Mouse (Mus musculus) hindbrain, embryonic 10.5 days (tissue): ENCODE measurements around the gene Brk1. TPM values are rescaled to one million over a fixed set of nuclear protein-coding genes. Genes with fewer than 3 reads are reported as not detected.
A peak's percentile ranks its signal among the peaks of the same experiment; 100 is the strongest.

Experiments
- DNase-seq: peaks from one replicate; pipeline ENCODE4 v3.0.0-alpha.2; 2017; ENCODE audit warnings: low spot score
- H3K27ac ChIP-seq: fragments of 300-500 bp; sonication (generic); 2 replicates; pipeline ENCODE4 v1.5.1; 2016; ENCODE audit warnings: mild to moderate bottlenecking, moderate library complexity
- H3K27me3 ChIP-seq: fragments of 300-500 bp; sonication (generic); 2 replicates; pipeline ENCODE4 v1.6.1; 2016; ENCODE audit warnings: mild to moderate bottlenecking; ENCODE audit not compliant: poor library complexity, insufficient read depth, severe bottlenecking
- H3K36me3 ChIP-seq: fragments of 300-500 bp; sonication (generic); 2 replicates; pipeline ENCODE4 v1.6.1; 2016; ENCODE audit warnings: mild to moderate bottlenecking, moderate library complexity
- H3K4me1 ChIP-seq: fragments of 300-500 bp; sonication (generic); replicated peaks from 2 replicates; pipeline ENCODE4 v1.6.1; 2016; ENCODE audit warnings: mild to moderate bottlenecking
- H3K4me3 ChIP-seq: fragments of 300-500 bp; sonication (generic); 2 replicates; pipeline ENCODE4 v1.5.1; 2016; ENCODE audit warnings: mild to moderate bottlenecking, moderate library complexity
- H3K9me3 ChIP-seq: fragments of 300-500 bp; sonication (generic); 2 replicates; pipeline ENCODE4 v1.6.1; 2016; ENCODE audit warnings: mild to moderate bottlenecking, moderate library complexity
- WGBS: fragments of 180-500 bp; shearing (Covaris S2); methylation state at CpG from one replicate; pipeline ENCODE4 v1.1.7; 2016; 5-methylcytosine and 5-hydroxymethylcytosine counted together
- polyA plus RNA-seq: library from polyadenylated mRNA; unstranded; fragments of >200 nt; fragmentation: Nextera tagmentation; extraction: Ambion mirVana; gene quantifications from 2 replicates; pipeline ENCODE4 v1.2.1, GENCODE M21; 2016

Brk1 gene
- polyA plus RNA-seq, 1 experiment from 2014 or later: 225 TPM

GRCm38 (mm10) chr6:113603993-113604392, 579 bp upstream of the Brk1 start:
- peak overlapping the region; percentile 94 for H3K27ac ChIP-seq
- 49% methylated on average over 12 of the region's 12 CpGs for WGBS
- no peaks in the 10 kb centered on the region for H3K27me3 ChIP-seq
- H3K9me3 ChIP-seq: no peaks in the 10 kb centered on the region
- H3K4me1 ChIP-seq: peaks cover 33% of the 10 kb centered on the region
- DNase-seq: no peak
- peaks cover 19% of the 10 kb centered on the region for H3K36me3 ChIP-seq
- peak overlapping the region; percentile 96 for H3K4me3 ChIP-seq

- H3K27ac ChIP-seq: peak overlapping the region; percentile 94
- no peaks in the 10 kb centered on the region for H3K9me3 ChIP-seq
- peak overlapping the region; percentile 96 for H3K4me3 ChIP-seq
- H3K4me1 ChIP-seq: peaks cover 31% of the 10 kb centered on the region
- no peaks in the 10 kb centered on the region for H3K27me3 ChIP-seq
- DNase-seq: no peak
- H3K36me3 ChIP-seq: peaks cover 29% of the 10 kb centered on the region
- WGBS: 6% methylated on average over 10 of the region's 10 CpGs
These were observed 613 bp downstream of the Brk1 start for GRCm38 (mm10) chr6:113605224-113605545.

GRCm38 (mm10) chr6:113608871-113609270, 4.3 kb downstream of the Brk1 start:
- 92% methylated on average over 6 of the region's 6 CpGs for WGBS
- Histone ChIP-seq H3K4me3 (no peak overlapping the region), H3K9me3 (peaks cover 4% of the 10 kb centered on the region; the same call in 1 of the 2 replicates), H3K36me3 (peaks cover 65% of the 10 kb centered on the region), H3K27ac (no peak overlapping the region), H3K27me3 (no peaks in the 10 kb centered on the region), H3K4me1 (peaks cover 25% of the 10 kb centered on the region)
- no peak for DNase-seq

GRCm38 (mm10) chr6:113609293-113609692, 4.7 kb downstream of the Brk1 start:
- Histone ChIP-seq H3K4me3 (no peak overlapping the region), H3K27me3 (no peaks in the 10 kb centered on the region), H3K9me3 (peaks cover 7% of the 10 kb centered on the region; the same call in 1 of the 2 replicates), H3K36me3 (peaks cover 70% of the 10 kb centered on the region), H3K27ac (no peak overlapping the region), H3K4me1 (peaks cover 23% of the 10 kb centered on the region)
- no peak for DNase-seq
- WGBS: 96% methylated on average over 7 of the region's 7 CpGs

- Histone ChIP-seq H3K27me3 (no peaks in the 10 kb centered on the region), H3K27ac (no peak overlapping the region), H3K4me1 (no peaks in the 10 kb centered on the region), H3K9me3 (peaks cover 7% of the 10 kb centered on the region; the same call in 1 of the 2 replicates), H3K4me3 (no peak overlapping the region), H3K36me3 (peaks cover 88% of the 10 kb centered on the region)
- DNase-seq: no peak
- WGBS: 89% methylated on average over 8 of the region's 8 CpGs
These were observed 7.8 kb downstream of the Brk1 start for GRCm38 (mm10) chr6:113612258-113612969.

GRCm38 (mm10) chr6:113614152-113614551, 9.6 kb downstream of the Brk1 start:
- no peak overlapping the region for H3K4me3 ChIP-seq
- H3K36me3 ChIP-seq: peaks cover 92% of the 10 kb centered on the region
- no peaks in the 10 kb centered on the region for H3K4me1 ChIP-seq
- WGBS: 95% methylated on average over 7 of the region's 7 CpGs
- no peak overlapping the region for H3K27ac ChIP-seq
- H3K27me3 ChIP-seq: no peaks in the 10 kb centered on the region
- DNase-seq: no peak
- H3K9me3 ChIP-seq: peaks cover 7% of the 10 kb centered on the region; the same call in 1 of the 2 replicates

- Histone ChIP-seq H3K36me3 (peaks cover 86% of the 10 kb centered on the region), H3K4me1 (no peaks in the 10 kb centered on the region), H3K27ac (no peak overlapping the region), H3K27me3 (no peaks in the 10 kb centered on the region), H3K4me3 (no peak overlapping the region), H3K9me3 (peaks cover 7% of the 10 kb centered on the region; the same call in 1 of the 2 replicates)
- 95% methylated on average over 8 of the region's 8 CpGs for WGBS
- no peak for DNase-seq
These were observed 10.4 kb downstream of the Brk1 start for GRCm38 (mm10) chr6:113614997-113615396.

GRCm38 (mm10) chr6:113615489-113615888, 10.9 kb downstream of the Brk1 start:
- peaks cover 81% of the 10 kb centered on the region for H3K36me3 ChIP-seq
- 95% methylated on average over 4 of the region's 4 CpGs for WGBS

GRCm38 (mm10) chr6:113623386-113623785, 18.8 kb downstream of the Brk1 start:
- H3K27me3 ChIP-seq: no peaks in the 10 kb centered on the region
- no peak for DNase-seq
- peak overlapping the region; percentile 95; the same call in 1 of the 2 replicates for H3K27ac ChIP-seq
- no peaks in the 10 kb centered on the region for H3K9me3 ChIP-seq
- H3K4me3 ChIP-seq: peak overlapping the region; percentile 78
- peaks cover 22% of the 10 kb centered on the region for H3K4me1 ChIP-seq
- WGBS: 64% methylated on average over 5 of the region's 5 CpGs
- H3K36me3 ChIP-seq: peaks cover 29% of the 10 kb centered on the region

More at GRCm38 (mm10) chr6:113615489-113615888, 10.9 kb downstream of the Brk1 start:
- peaks cover 7% of the 10 kb centered on the region; the same call in 1 of the 2 replicates for H3K9me3 ChIP-seq
- no peak overlapping the region for H3K4me3 ChIP-seq
- no peak overlapping the region for H3K27ac ChIP-seq
- no peaks in the 10 kb centered on the region for H3K4me1 ChIP-seq
- DNase-seq: no peak
- no peaks in the 10 kb centered on the region for H3K27me3 ChIP-seq

GRCm38 (mm10) chr6:113623941-113624751, 19.6 kb downstream of the Brk1 start, which contains the start of gene Vhl:
TSS of gene Vhl (plus strand) at chr6:113623959.
- Histone ChIP-seq H3K36me3 (peaks cover 33% of the 10 kb centered on the region), H3K4me1 (peaks cover 22% of the 10 kb centered on the region), H3K9me3 (no peaks in the 10 kb centered on the region), H3K27ac (peak within 1 kb of the TSS; percentile 95), H3K27me3 (no peaks in the 10 kb centered on the region), H3K4me3 (peak within 1 kb of the TSS; percentile 78)
- 1% methylated on average over 76 of the region's 76 CpGs for WGBS
- DNase-seq: peak; percentile 86

- Histone ChIP-seq H3K4me3 (peak overlapping the region; percentile 78), H3K27ac (0 out of 2 replicates have a peak overlapping the region, but pooled peaks have one; percentile 95), H3K36me3 (peaks cover 44% of the 10 kb centered on the region), H3K9me3 (no peaks in the 10 kb centered on the region), H3K27me3 (no peaks in the 10 kb centered on the region), H3K4me1 (peaks cover 22% of the 10 kb centered on the region)
- no peak for DNase-seq
- 67% methylated on average over 5 of the region's 5 CpGs for WGBS
These were observed 20.6 kb downstream of the Brk1 start for GRCm38 (mm10) chr6:113624989-113625770.

GRCm38 (mm10) chr6:113630322-113630721, 25.8 kb downstream of the Brk1 start:
- Histone ChIP-seq H3K9me3 (no peaks in the 10 kb centered on the region), H3K4me1 (peaks cover 10% of the 10 kb centered on the region), H3K27ac (no peak overlapping the region), H3K4me3 (no peak overlapping the region), H3K27me3 (no peaks in the 10 kb centered on the region), H3K36me3 (peaks cover 82% of the 10 kb centered on the region)
- WGBS: 88% methylated on average over 5 of the region's 5 CpGs
- no peak for DNase-seq
